Mouse (Mus musculus) gastrocnemius, postnatal 14 days (tissue): ENCODE data around the gene Sdhb. TPM values are rescaled to one million over a fixed set of nuclear protein-coding genes. Genes with fewer than 3 reads are reported as not detected.

Experiments
- total RNA-seq, 2 experiments: library from RNA; stranded (reverse); gene quantifications; 2 replicates each; pipeline ENCODE4 v1.2.3; 2021

Gene Sdhb
- total RNA-seq, 2 experiments from 2014 or later = 480 to 609 TPM

Other genes with a start within 250 kb of the Sdhb start
- gene Padi6, start 218.6 kb upstream of the Sdhb start, total RNA-seq = not detected
- gene Padi4, start 187.0 kb upstream of the Sdhb start, total RNA-seq = under 1 TPM; 0.13 to 0.14 TPM
- 1 to 10 TPM; 1.3 to 1.9 TPM for gene Padi3, start 150.6 kb upstream of the Sdhb start, total RNA-seq
- gene Padi1, start 115.4 kb upstream of the Sdhb start, total RNA-seq = under 1 TPM; 0.07 to 0.08 TPM
- 100 to 1,000 TPM; 101 to 150 TPM for gene Padi2, start 54.9 kb upstream of the Sdhb start, total RNA-seq
- 10 to 100 TPM; 16.1 to 17.0 TPM for gene Atp13a2, start 25.7 kb downstream of the Sdhb start, total RNA-seq
- gene Mfap2, start 49.2 kb downstream of the Sdhb start, total RNA-seq = 10 to 100 TPM; 33.9 to 47.3 TPM
- gene Crocc, start 99.3 kb downstream of the Sdhb start, total RNA-seq = 1 to 10 TPM; 2.6 to 4.0 TPM
- 10 to 100 TPM; 19.9 to 21.7 TPM for gene Necap2, start 117.2 kb downstream of the Sdhb start, total RNA-seq
- gene Spata21, start 127.1 kb downstream of the Sdhb start, total RNA-seq = not detected
- gene Szrd1, start 178.6 kb downstream of the Sdhb start, total RNA-seq = 100 to 1,000 TPM; 161 to 166 TPM
- 10 to 100 TPM in 1 of 2 experiments, 1 to 10 TPM in 1; 9.1 to 10.8 TPM for gene Fbxo42, start 186.7 kb downstream of the Sdhb start, total RNA-seq